Mouse (Mus musculus) induced T-regulatory cell, adult 2 months (primary cell): Measurements from ENCODE around the gene G530012D18Rik.
"Not testable (repeated sequence)": the region's sequence is repeated elsewhere in the genome, so short reads cannot be mapped to it uniquely, and the experiment has no call there.

ENCODE experiments used
- DNase-seq: peaks from one replicate; pipeline ENCODE4 v3.0.0-alpha.2; 2012; ENCODE audit warnings: low read depth

Gene G530012D18Rik

DNA sequence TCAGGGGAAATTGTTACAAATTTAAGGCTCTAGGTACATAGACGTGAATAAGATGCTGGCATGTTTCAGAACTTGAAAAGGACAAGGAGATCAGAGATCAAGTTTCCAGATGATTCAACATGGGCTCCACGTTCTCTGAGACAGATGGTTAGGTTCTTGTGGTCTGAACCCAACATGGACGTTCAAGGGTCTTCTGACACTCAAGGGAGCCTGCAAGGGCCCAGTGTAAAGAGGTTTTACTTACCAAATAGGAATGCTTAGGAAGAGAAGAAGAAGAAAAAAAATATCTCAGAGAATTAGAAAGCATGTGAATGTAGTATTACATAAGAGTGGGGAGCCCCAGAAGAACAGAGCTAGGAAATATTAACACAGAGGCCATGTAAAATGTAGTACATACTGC, 40.3 kb downstream of the G530012D18Rik start:
- DNase-seq, result not testable (repeated sequence)

DNA sequence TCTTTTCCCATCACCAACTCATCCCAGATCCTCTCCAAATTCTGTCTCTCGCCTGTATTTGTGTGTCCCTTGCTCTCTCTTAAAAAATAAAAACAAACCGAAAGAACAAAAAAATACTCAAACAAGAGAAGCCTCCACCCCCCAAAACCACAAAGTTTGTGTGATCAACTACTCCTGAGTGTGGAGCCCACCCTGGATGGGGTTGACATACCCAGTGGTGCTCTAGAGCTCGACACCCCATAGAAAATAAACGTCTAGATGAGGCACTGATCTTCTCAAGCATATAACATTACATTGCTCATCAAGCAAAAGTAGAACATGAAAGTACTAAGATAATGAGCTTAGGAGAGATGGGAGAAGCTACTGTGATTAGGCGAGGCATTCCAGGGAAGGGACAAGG, 41.7 kb downstream of the G530012D18Rik start:
- DNase-seq, result not testable (repeated sequence)

DNA sequence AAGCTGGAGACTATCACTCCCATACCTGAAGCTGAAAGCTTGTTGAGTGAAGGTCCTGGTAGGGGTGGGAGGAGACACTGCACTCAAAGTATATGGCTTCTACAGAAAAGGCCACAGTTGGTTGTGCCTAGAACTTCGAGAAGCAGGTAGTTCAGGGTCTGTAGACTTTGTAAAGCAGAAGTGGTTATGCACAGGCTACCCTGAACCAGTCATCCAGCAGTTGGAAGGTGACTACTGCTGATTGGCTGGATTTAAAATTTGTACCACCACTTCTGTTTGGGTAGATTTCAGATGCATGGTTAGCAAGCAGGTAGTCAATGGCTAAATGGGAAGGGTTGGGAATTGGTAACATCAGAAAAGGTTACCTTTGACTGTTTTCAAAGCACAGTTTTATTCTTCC, 43.2 kb downstream of the G530012D18Rik start:
- not testable (repeated sequence) for DNase-seq
